Mouse (Mus musculus): Measurements from ENCODE around the gene Lrrc4.

The Lrrc4 gene

GRCm38 (mm10) chr6:28853654-28854053 lies 22.1 kb upstream of the Lrrc4 start:
- DNase-seq, result no peak

GRCm38 (mm10) chr6:28853164-28853563 lies 21.6 kb upstream of the Lrrc4 start:
- DNase-seq, result no peak

- DNase-seq, result no peak
These were observed 20.8 kb upstream of the Lrrc4 start for GRCm38 (mm10) chr6:28852342-28852741.

GRCm38 (mm10) chr6:28850326-28850900 lies 18.9 kb upstream of the Lrrc4 start:
- DNase-seq, result no peak

GRCm38 (mm10) chr6:28849317-28849716 lies 17.8 kb upstream of the Lrrc4 start:
- no peak for DNase-seq

GRCm38 (mm10) chr6:28848891-28849290 lies 17.3 kb upstream of the Lrrc4 start:
- DNase-seq, result no peak

- no peak for DNase-seq
These were observed 16.8 kb upstream of the Lrrc4 start for GRCm38 (mm10) chr6:28848285-28848794.

GRCm38 (mm10) chr6:28847616-28848015 lies 16.1 kb upstream of the Lrrc4 start:
- no peak for DNase-seq

GRCm38 (mm10) chr6:28845610-28846009 lies 14.1 kb upstream of the Lrrc4 start:
- no peak for DNase-seq

- DNase-seq, result no peak
These were observed 11.1 kb upstream of the Lrrc4 start for GRCm38 (mm10) chr6:28842375-28843276.

- DNase-seq, result no peak
These were observed 10.0 kb upstream of the Lrrc4 start for GRCm38 (mm10) chr6:28841569-28841968.

- DNase-seq, result no peak
These were observed 5.1 kb upstream of the Lrrc4 start for GRCm38 (mm10) chr6:28836600-28836999.

GRCm38 (mm10) chr6:28834046-28834445 lies 2.5 kb upstream of the Lrrc4 start:
- DNase-seq, result no peak

- DNase-seq, result peak; percentile 12
These were observed 1.9 kb upstream of the Lrrc4 start for GRCm38 (mm10) chr6:28833380-28833822.

GRCm38 (mm10) chr6:28832751-28833291 lies 1.3 kb upstream of the Lrrc4 start:
- DNase-seq, result peak; percentile 34

- peak; percentile 52 for DNase-seq
These were observed 555 bp upstream of the Lrrc4 start for GRCm38 (mm10) chr6:28831854-28832750.

GRCm38 (mm10) chr6:28830306-28830705 lies 1.2 kb downstream of the Lrrc4 start:
- DNase-seq, result no peak

GRCm38 (mm10) chr6:28828593-28828992 lies 3.0 kb downstream of the Lrrc4 start:
- DNase-seq, result no peak

GRCm38 (mm10) chr6:28827565-28827964 lies 4.0 kb downstream of the Lrrc4 start:
- no peak for DNase-seq

GRCm38 (mm10) chr6:28826689-28827389 lies 4.7 kb downstream of the Lrrc4 start:
- DNase-seq, result no peak

- DNase-seq, result no peak
These were observed 5.7 kb downstream of the Lrrc4 start for GRCm38 (mm10) chr6:28825894-28826293.

GRCm38 (mm10) chr6:28823802-28824201 lies 7.7 kb downstream of the Lrrc4 start:
- DNase-seq, result no peak
